9 mouse cellular contexts compared by ENCODE assay signal in the genomic region with DNA sequence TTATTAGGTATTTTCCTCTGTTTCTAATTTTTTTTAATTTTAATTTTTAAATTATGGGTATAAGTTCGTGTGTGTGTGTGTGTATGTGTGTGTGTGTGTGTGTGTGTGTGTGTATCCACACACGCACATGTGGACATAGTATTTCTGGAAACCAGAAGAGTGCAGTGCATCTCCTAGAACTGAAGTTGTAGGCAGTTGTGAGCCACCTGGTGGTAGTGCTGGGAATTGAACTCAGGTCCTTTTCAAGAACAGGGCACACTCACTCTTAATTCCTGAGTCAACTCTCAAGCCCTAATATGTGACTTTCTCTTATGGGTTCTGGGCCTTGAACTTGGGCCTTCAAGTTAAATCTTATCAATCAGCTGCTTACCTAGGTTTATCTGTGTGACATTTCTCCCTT. TPM values are rescaled to one million over a fixed set of nuclear protein-coding genes. Genes with fewer than 3 reads are reported as not detected.
DNase-seq lines count a peak whose midpoint lies in the region; ATAC-seq lines count a peak whose summit lies in the region.
"Had no signal": no experiment of that assay in that cellular context is flagged by ENCODE, and none has a peak within 500 bp of the region (broad histone marks: within the 10 kb centered on the region; RNA-seq: fewer than 3 reads in every experiment).

No protein-coding gene starts in this region.

- H3K4me1 ChIP-seq in kidney, embryonic 15.5 days = no peaks in the 10 kb centered on the region
- no peaks in the 10 kb centered on the region for H3K4me1 ChIP-seq in midbrain, embryonic 15.5 days

- no peaks in the 10 kb centered on the region for H3K36me3 ChIP-seq in kidney, embryonic 15.5 days
- H3K36me3 ChIP-seq in midbrain, embryonic 15.5 days (replicated peaks) = no peaks in the 10 kb centered on the region

- 54% methylated on average over 2 of the region's 2 CpGs for WGBS in kidney, embryonic 15.5 days
- WGBS in midbrain, embryonic 15.5 days = 58% methylated on average over 2 of the region's 2 CpGs

- H3K4me2 ChIP-seq in kidney, embryonic 15.5 days = no peak overlapping the region
- H3K4me2 ChIP-seq in midbrain, embryonic 15.5 days = no peak overlapping the region

- no peaks in the 10 kb centered on the region for H3K9me3 ChIP-seq in kidney, embryonic 15.5 days (replicated peaks)
- H3K9me3 ChIP-seq in midbrain, embryonic 15.5 days = no peaks in the 10 kb centered on the region

- no peaks in the 10 kb centered on the region for H3K27me3 ChIP-seq in kidney, embryonic 15.5 days
- H3K27me3 ChIP-seq in midbrain, embryonic 15.5 days (replicated peaks) = no peaks in the 10 kb centered on the region

- H3K4me3 ChIP-seq in kidney, embryonic 15.5 days (replicated peaks) = no peak overlapping the region
- H3K4me3 ChIP-seq in midbrain, embryonic 15.5 days = no peak overlapping the region

- H3K9ac ChIP-seq in kidney, embryonic 15.5 days = no peak overlapping the region
- no peak overlapping the region for H3K9ac ChIP-seq in midbrain, embryonic 15.5 days

- H3K27ac ChIP-seq in kidney, embryonic 15.5 days = no peak overlapping the region
- H3K27ac ChIP-seq in midbrain, embryonic 15.5 days = no peak overlapping the region
- H3K27ac ChIP-seq: macrophage had no signal

- ATAC-seq in kidney, embryonic 15.5 days (replicated peaks; ENCODE audit: low FRiP score) = no peak
- ATAC-seq in midbrain, embryonic 15.5 days (replicated peaks) = no peak

- peak; percentile 11 for DNase-seq in kidney, adult 11 months
- peak; percentile 72 for DNase-seq in ES-CJ7 (ENCODE audit: low read depth, low spot score)
- DNase-seq in adrenal gland, postnatal 10 days = peak; percentile 74
- DNase-seq in frontal cortex, postnatal 36 days (ENCODE audit: low spot score in 2 of 2) = peak; percentile 64 to 73
- peak; percentile 40 for DNase-seq in left cerebral cortex, adult 11 months (ENCODE audit: low spot score)
- DNase-seq in retina, adult 2 months (ENCODE audit: low read depth, low spot score) = peak; percentile 13

RNA-seq across cellular contexts. Expression of a gene that starts 27.6 kb away (rescaled TPM):
- polyA plus RNA-seq in kidney, embryonic 15.5 days (2015; fragmentation: Nextera tagmentation; extraction: Ambion mirVana) = 0.33 and 0.38 TPM in 2 replicates
- not detected for total RNA-seq in adrenal gland, postnatal 10 days (2021)
- 1.2 and 1.9 TPM in 2 replicates for polyA plus RNA-seq in midbrain, embryonic 15.5 days (2015; fragmentation: Nextera tagmentation; extraction: Ambion mirVana)
- polyA plus RNA-seq: macrophage had no signal

Comparison
In these comparisons a context has a peak if more than half of its experiments do, and no peak if none do; other contexts are left out.
1. DNase-seq: peak in every context shown above with its lines; median percentile 74 in adrenal gland, postnatal 10 days; 72 in ES-CJ7; 68 in frontal cortex, postnatal 36 days; 40 in left cerebral cortex, adult 11 months; 13 in retina, adult 2 months; 11 in kidney, adult 11 months.